Mouse (Mus musculus): ENCODE measurements around the gene Pole3. TPM values are rescaled to one million over a fixed set of nuclear protein-coding genes. Genes with fewer than 3 reads are reported as not detected.

Gene Pole3
- total RNA-seq, 1 experiment, result 32.1 TPM

GRCm38 (mm10) chr4:62509946-62510345, 14.9 kb downstream of the Pole3 start:
- in situ Hi-C loops (cut with MboI; ENCODE audit: low sequenced_read_pairs in 2 of 2, unreplicated experiment in 2 of 2), result no loop called here
- no peak overlapping the region for H3K27ac ChIP-seq (ENCODE audit: insufficient read depth, low read depth, low read length, poor library complexity, severe bottlenecking)
- H3K9me3 ChIP-seq (ENCODE audit: control insufficient read depth, insufficient read depth, low read depth, low read length), result no peaks in the 10 kb centered on the region
- TF ChIP-seq MAFK (IDR thresholded peaks at IDR 0.05; ENCODE audit: insufficient read depth, low read depth, low read length), result no peak
- TF ChIP-seq HCFC1 (IDR thresholded peaks at IDR 0.05; ENCODE audit: borderline replicate concordance, insufficient read depth, low read length), result no peak
- no peak for TF ChIP-seq ZC3H11A (IDR thresholded peaks at IDR 0.05; ENCODE audit: borderline replicate concordance, low read depth, low read length)
- no peak for TF ChIP-seq ZNF384 (IDR thresholded peaks at IDR 0.05; ENCODE audit: low read depth, low read length)
- TF ChIP-seq CHD2 (IDR thresholded peaks at IDR 0.05; ENCODE audit: low read depth, low read length), result no peak
- H3K4me3 ChIP-seq (ENCODE audit: insufficient read depth in 1 of 2, low read depth in 1 of 2, low read length in 2 of 2, poor library complexity in 1 of 2, severe bottlenecking in 1 of 2), result no peak overlapping the region
- H3K36me3 ChIP-seq (ENCODE audit: control insufficient read depth, insufficient read depth, low read length, poor library complexity, severe bottlenecking), result peaks cover 43% of the 10 kb centered on the region
- DNase-seq (ENCODE audit: low read depth, low spot score), result no peak
- H3K9ac ChIP-seq (ENCODE audit: insufficient read depth, low read depth, low read length, poor library complexity, severe bottlenecking), result no peak overlapping the region
- H3K4me1 ChIP-seq (ENCODE audit: control insufficient read depth in 2 of 2, insufficient read depth in 2 of 2, low read length in 2 of 2, poor library complexity in 1 of 2), result peaks cover 0 to 3% of the 10 kb centered on the region in 2 experiments; a peak in 1 of 4 replicates

- Histone ChIP-seq H3K36me3 (ENCODE audit: control insufficient read depth, insufficient read depth, low read length, poor library complexity, severe bottlenecking) (peaks cover 43% of the 10 kb centered on the region), H3K4me1 (ENCODE audit: control insufficient read depth in 2 of 2, insufficient read depth in 2 of 2, low read length in 2 of 2, poor library complexity in 1 of 2) (no peaks in the 10 kb centered on the region), H3K4me3 (ENCODE audit: insufficient read depth in 1 of 2, low read depth in 1 of 2, low read length in 2 of 2, poor library complexity in 1 of 2, severe bottlenecking in 1 of 2) (no peak overlapping the region), H3K9ac (ENCODE audit: insufficient read depth, low read depth, low read length, poor library complexity, severe bottlenecking) (no peak overlapping the region), H3K27ac (ENCODE audit: insufficient read depth, low read depth, low read length, poor library complexity, severe bottlenecking) (no peak overlapping the region), H3K9me3 (ENCODE audit: control insufficient read depth, insufficient read depth, low read depth, low read length) (no peaks in the 10 kb centered on the region)
- TF ChIP-seq ZC3H11A (IDR thresholded peaks at IDR 0.05; ENCODE audit: borderline replicate concordance, low read depth, low read length), result no peak
- TF ChIP-seq MAFK (IDR thresholded peaks at IDR 0.05; ENCODE audit: insufficient read depth, low read depth, low read length), result no peak
- no peak for TF ChIP-seq CHD2 (IDR thresholded peaks at IDR 0.05; ENCODE audit: low read depth, low read length)
- TF ChIP-seq ZNF384 (IDR thresholded peaks at IDR 0.05; ENCODE audit: low read depth, low read length), result no peak
- TF ChIP-seq HCFC1 (IDR thresholded peaks at IDR 0.05; ENCODE audit: borderline replicate concordance, insufficient read depth, low read length), result no peak
- no peak for DNase-seq (ENCODE audit: low read depth, low spot score)
- in situ Hi-C loops (cut with MboI; ENCODE audit: low sequenced_read_pairs in 2 of 2, unreplicated experiment in 2 of 2), result no loop called here
These were observed 16.0 kb downstream of the Pole3 start for GRCm38 (mm10) chr4:62508839-62509238.

DNA sequence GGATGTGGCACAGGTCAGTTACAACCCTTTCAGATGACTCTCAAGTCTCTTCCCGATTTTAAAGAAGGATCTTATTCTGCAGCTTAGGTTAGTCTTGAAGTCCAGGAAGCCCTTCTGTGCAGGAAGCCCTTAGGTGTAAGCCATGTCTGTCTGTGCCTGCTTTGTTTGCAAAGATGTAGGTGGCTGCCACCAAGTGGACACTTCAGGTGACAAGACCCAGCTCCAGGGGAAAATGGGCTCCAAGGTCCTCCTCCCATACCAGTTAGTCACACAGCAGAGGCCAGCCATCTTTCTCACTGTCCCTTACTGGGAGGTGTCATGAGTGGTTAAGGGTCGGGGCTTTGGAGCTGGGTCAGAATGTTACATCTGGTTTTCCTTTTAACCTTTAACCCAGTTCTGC, 18.1 kb downstream of the Pole3 start:
- Histone ChIP-seq H3K4me3 (ENCODE audit: insufficient read depth in 1 of 2, low read depth in 1 of 2, low read length in 2 of 2, poor library complexity in 1 of 2, severe bottlenecking in 1 of 2) (no peak overlapping the region), H3K36me3 (ENCODE audit: control insufficient read depth, insufficient read depth, low read length, poor library complexity, severe bottlenecking) (peaks cover 30% of the 10 kb centered on the region), H3K27ac (ENCODE audit: insufficient read depth, low read depth, low read length, poor library complexity, severe bottlenecking) (no peak overlapping the region), H3K9me3 (ENCODE audit: control insufficient read depth, insufficient read depth, low read depth, low read length) (no peaks in the 10 kb centered on the region), H3K4me1 (ENCODE audit: control insufficient read depth in 2 of 2, insufficient read depth in 2 of 2, low read length in 2 of 2, poor library complexity in 1 of 2) (peaks cover 0 to 2% of the 10 kb centered on the region in 2 experiments; a peak in 1 of 4 replicates), H3K9ac (ENCODE audit: insufficient read depth, low read depth, low read length, poor library complexity, severe bottlenecking) (no peak overlapping the region)
- in situ Hi-C loops (cut with MboI; ENCODE audit: low sequenced_read_pairs in 2 of 2, unreplicated experiment in 2 of 2), result no loop called here
- TF ChIP-seq ZNF384 (IDR thresholded peaks at IDR 0.05; ENCODE audit: low read depth, low read length) (no peak), ZC3H11A (IDR thresholded peaks at IDR 0.05; ENCODE audit: borderline replicate concordance, low read depth, low read length) (no peak), CHD2 (IDR thresholded peaks at IDR 0.05; ENCODE audit: low read depth, low read length) (no peak), MAFK (IDR thresholded peaks at IDR 0.05; ENCODE audit: insufficient read depth, low read depth, low read length) (no peak), HCFC1 (IDR thresholded peaks at IDR 0.05; ENCODE audit: borderline replicate concordance, insufficient read depth, low read length) (no peak)
- DNase-seq (ENCODE audit: low read depth, low spot score), result no peak

DNA sequence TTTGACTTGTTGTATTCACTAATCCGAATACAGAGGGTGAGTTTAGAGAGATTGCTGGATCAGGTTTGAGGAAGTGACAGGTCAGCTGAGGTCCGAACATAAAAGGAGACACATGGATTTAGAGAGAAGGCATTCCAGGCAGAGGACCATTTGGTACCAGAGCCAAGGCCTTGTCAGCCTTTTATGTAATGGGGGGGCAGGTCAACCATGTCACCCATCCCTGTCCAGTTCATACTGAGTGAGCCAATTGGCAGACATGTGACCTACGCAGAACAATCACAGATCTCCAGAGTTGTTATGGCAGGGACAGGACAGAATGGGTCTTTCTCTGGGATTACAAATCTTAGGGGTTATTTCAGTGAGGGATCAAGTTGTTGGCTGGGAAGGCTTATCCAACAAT, 18.9 kb downstream of the Pole3 start:
- Histone ChIP-seq H3K9me3 (ENCODE audit: control insufficient read depth, insufficient read depth, low read depth, low read length) (no peaks in the 10 kb centered on the region), H3K27ac (ENCODE audit: insufficient read depth, low read depth, low read length, poor library complexity, severe bottlenecking) (no peak overlapping the region), H3K4me1 (ENCODE audit: control insufficient read depth in 2 of 2, insufficient read depth in 2 of 2, low read length in 2 of 2, poor library complexity in 1 of 2) (peaks cover 0 to 2% of the 10 kb centered on the region in 2 experiments; a peak in 1 of 4 replicates), H3K36me3 (ENCODE audit: control insufficient read depth, insufficient read depth, low read length, poor library complexity, severe bottlenecking) (peaks cover 24% of the 10 kb centered on the region), H3K9ac (ENCODE audit: insufficient read depth, low read depth, low read length, poor library complexity, severe bottlenecking) (no peak overlapping the region), H3K4me3 (ENCODE audit: insufficient read depth in 1 of 2, low read depth in 1 of 2, low read length in 2 of 2, poor library complexity in 1 of 2, severe bottlenecking in 1 of 2) (no peak overlapping the region)
- in situ Hi-C loops (cut with MboI; ENCODE audit: low sequenced_read_pairs in 2 of 2, unreplicated experiment in 2 of 2), result no loop called here
- no peak for DNase-seq (ENCODE audit: low read depth, low spot score)
- TF ChIP-seq CHD2 (IDR thresholded peaks at IDR 0.05; ENCODE audit: low read depth, low read length) (no peak), ZNF384 (IDR thresholded peaks at IDR 0.05; ENCODE audit: low read depth, low read length) (no peak), MAFK (IDR thresholded peaks at IDR 0.05; ENCODE audit: insufficient read depth, low read depth, low read length) (no peak), ZC3H11A (IDR thresholded peaks at IDR 0.05; ENCODE audit: borderline replicate concordance, low read depth, low read length) (no peak), HCFC1 (IDR thresholded peaks at IDR 0.05; ENCODE audit: borderline replicate concordance, insufficient read depth, low read length) (no peak)
